23 mouse cellular contexts compared by ENCODE assay signal in genomic region chr3:107401401-107401800, GRCm38 (mm10). TPM values are rescaled to one million over a fixed set of nuclear protein-coding genes. Genes with fewer than 3 reads are reported as not detected.
A peak's percentile ranks its signal among the peaks of the same experiment; 100 is the strongest.
DNase-seq lines count a peak whose midpoint lies in the region; ATAC-seq and TF ChIP-seq lines count a peak whose summit lies in the region.
"Had no signal": no experiment of that assay in that cellular context is flagged by ENCODE, and none has a peak within 500 bp of the region (broad histone marks: within the 10 kb centered on the region; RNA-seq: fewer than 3 reads in every experiment).

No protein-coding gene starts in this region.

- no peak overlapping the region for H3K4me2 ChIP-seq in heart, embryonic 12.5 days

- no peak overlapping the region for H3K9ac ChIP-seq in heart, embryonic 12.5 days

- H3K36me3 ChIP-seq in heart, embryonic 12.5 days, result no peaks in the 10 kb centered on the region
- H3K36me3 ChIP-seq in heart, embryonic 10.5 days, result no peaks in the 10 kb centered on the region
- H3K36me3 ChIP-seq: G1E had no signal

- H3K9me3 ChIP-seq in heart, embryonic 12.5 days (replicated peaks), result no peaks in the 10 kb centered on the region
- H3K9me3 ChIP-seq in heart, embryonic 10.5 days, result no peaks in the 10 kb centered on the region
- H3K9me3 ChIP-seq: G1E had no signal

- H3K4me3 ChIP-seq in gastrocnemius, adult 2 months, result no peak overlapping the region
- no peak overlapping the region for H3K4me3 ChIP-seq in heart, embryonic 12.5 days
- H3K4me3 ChIP-seq in heart, embryonic 10.5 days, result no peak overlapping the region

- intact Hi-C loops in gastrocnemius, adult 2 months (cut with DNase I), result loop anchor here (2.0 kb wide), 1 partner anchor 59 kb away; no protein-coding TSS in a partner anchor

- no peak for DNase-seq in gastrocnemius, adult 2 months
- no peak for DNase-seq in gastrocnemius, adult 8-10 months (ENCODE audit: low spot score in 2 of 2)
- DNase-seq in heart, adult 11 months, result peak; percentile 78
- DNase-seq in heart, embryonic 10.5 days (ENCODE audit: low spot score), result peak; percentile 55
- no peak for DNase-seq in heart, adult 18-20 months
- DNase-seq: adrenal gland, adult 2 months; adrenal gland, adult 8-10 months; adrenal gland, postnatal 10 days; adrenal gland, postnatal 14 days; adrenal gland, postnatal 25 days; adrenal gland, postnatal 36 days; B cell, adult 2 months; cerebellum, adult 11 months; cerebellum, adult 11-12 months; cerebellum, adult 18-20 months had no signal

- H3K27ac ChIP-seq in gastrocnemius, adult 2 months, result peak overlapping the region; percentile 83
- H3K27ac ChIP-seq in heart, embryonic 12.5 days (ENCODE audit: poor library complexity, severe bottlenecking), result no peak overlapping the region
- no peak overlapping the region for H3K27ac ChIP-seq in heart, embryonic 10.5 days

- no peak for TF ChIP-seq CTCF in gastrocnemius, adult 2 months (IDR thresholded peaks at IDR 0.05)

- ATAC-seq in heart, embryonic 12.5 days (ENCODE audit: insufficient number of reproducible peaks, low FRiP score), result no peak
- ATAC-seq: activated CD4-positive, CD25-positive, alpha-beta regulatory T cell, adult 4 months; CD4-positive, CD25-positive, alpha-beta regulatory T cell, adult 4 months; Patski had no signal

- 89% methylated on average over 7 of the region's 7 CpGs for WGBS in heart, embryonic 12.5 days
- WGBS in heart, embryonic 10.5 days, result 82% methylated on average over 7 of the region's 7 CpGs

- H3K4me1 ChIP-seq in heart, embryonic 12.5 days (replicated peaks), result no peaks in the 10 kb centered on the region
- no peaks in the 10 kb centered on the region for H3K4me1 ChIP-seq in heart, embryonic 10.5 days

- no peaks in the 10 kb centered on the region for H3K27me3 ChIP-seq in heart, embryonic 12.5 days (replicated peaks)
- H3K27me3 ChIP-seq in heart, embryonic 10.5 days (ENCODE audit: insufficient read depth, poor library complexity, severe bottlenecking), result no peaks in the 10 kb centered on the region

RNA-seq across cellular contexts. Expression of gene Kcnc4, which starts 58.0 kb away (rescaled TPM):
- 10 to 100 TPM; 51.9 to 72.3 TPM for total RNA-seq in gastrocnemius, adult 2 months (2021)
- total RNA-seq in gastrocnemius, adult 8-10 months (2022), result 10 to 100 TPM; 42.7 to 61.6 (median 50.2) TPM
- polyA plus RNA-seq in heart, embryonic 12.5 days (2016; fragmentation: Nextera tagmentation; extraction: Ambion mirVana), result 0.12 and 0.15 TPM in 2 replicates
- polyA plus RNA-seq in heart, embryonic 10.5 days (2016; fragmentation: Nextera tagmentation; extraction: Ambion mirVana), result 0.09 and 0.18 TPM in 2 replicates
- total RNA-seq in heart, adult 18-20 months (2021), result under 1 TPM; 0.17 to 0.23 TPM
- total RNA-seq: CH12.LX, MEL had no signal
- polyA plus RNA-seq: activated CD4-positive, CD25-positive, alpha-beta regulatory T cell, adult 4 months; C2C12; CD4-positive, CD25-positive, alpha-beta regulatory T cell, adult 4 months; G1E; Patski had no signal

Comparison
In these comparisons a context has a peak if more than half of its experiments do, and no peak if none do; other contexts are left out.
1. DNase-seq: peak in heart, adult 11 months (single experiment) and heart, embryonic 10.5 days (single experiment); none in gastrocnemius, adult 2 months (single experiment), gastrocnemius, adult 8-10 months (0 of 2) and heart, adult 18-20 months (0 of 2).
2. RNA of gene Kcnc4, which starts 58.0 kb away (total RNA-seq): 51.9 to 72.3 TPM in gastrocnemius, adult 2 months and 42.7 to 61.6 TPM in gastrocnemius, adult 8-10 months; 0.17 to 0.23 TPM in heart, adult 18-20 months; every median in the first group is over 10 times any median in the second.